Mouse (Mus musculus) limb, embryonic 11.5 days (tissue): ENCODE data around the gene Tmem87b. TPM values are rescaled to one million over a fixed set of nuclear protein-coding genes. Genes with fewer than 3 reads are reported as not detected.

Experiments
- ATAC-seq: fragments of 200-750 bp; cut with Nextera tagmentation; 2 replicates; pipeline ENCODE4 v1.8.0; 2017; ENCODE audit warnings: low read depth; ENCODE audit not compliant: insufficient number of reproducible peaks, low FRiP score, low TSS enrichment
- DNase-seq: peaks from one replicate; pipeline ENCODE4 v3.0.0-alpha.2; 2015; ENCODE audit warnings: low spot score
- H3K27ac ChIP-seq: fragments of 300-500 bp; sonication (generic); replicated peaks from 2 replicates; pipeline ENCODE4 v1.5.1; 2014; ENCODE audit warnings: low read depth, mild to moderate bottlenecking, low read length
- H3K27me3 ChIP-seq: fragments of 300-500 bp; sonication (generic); 2 replicates; pipeline ENCODE4 v1.6.1; 2014; ENCODE audit warnings: mild to moderate bottlenecking, low read length, mixed read lengths; ENCODE audit not compliant: control insufficient read depth, insufficient read depth
- H3K36me3 ChIP-seq: fragments of 300-500 bp; sonication (generic); 2 replicates; pipeline ENCODE4 v1.6.1; 2014; ENCODE audit warnings: mild to moderate bottlenecking, low read length, moderate library complexity, mixed read lengths; ENCODE audit not compliant: control insufficient read depth, insufficient read depth
- H3K4me1 ChIP-seq: fragments of 300-500 bp; sonication (generic); 2 replicates; pipeline ENCODE4 v1.6.1; 2014; ENCODE audit warnings: low read length, mixed read lengths; ENCODE audit not compliant: control insufficient read depth, insufficient read depth
- H3K4me2 ChIP-seq: fragments of 300-500 bp; sonication (generic); 2 replicates; pipeline ENCODE4 v1.6.1; 2014; ENCODE audit warnings: low read depth, mild to moderate bottlenecking, moderate library complexity; ENCODE audit not compliant: severe bottlenecking
- H3K4me3 ChIP-seq: fragments of 300-500 bp; sonication (generic); 2 replicates; pipeline ENCODE4 v1.5.1; 2014; ENCODE audit warnings: low read depth, low read length
- H3K9ac ChIP-seq: fragments of 300-500 bp; sonication (generic); 2 replicates; pipeline ENCODE4 v1.6.1; 2014; ENCODE audit warnings: mild to moderate bottlenecking, low read length
- H3K9me3 ChIP-seq: fragments of 300-500 bp; sonication (generic); 2 replicates; pipeline ENCODE4 v1.6.1; 2016; ENCODE audit warnings: low read length; ENCODE audit not compliant: control insufficient read depth
- WGBS: fragments of 180-500 bp; shearing (Covaris S2); extraction: QIAGEN DNeasy Blood & Tissue Kit; methylation state at CpG from one replicate; pipeline ENCODE4 v1.1.7; 2014; 5-methylcytosine and 5-hydroxymethylcytosine counted together
- polyA plus RNA-seq: library from polyadenylated mRNA; unstranded; fragments of >200 nt; fragmentation: Nextera tagmentation; extraction: Ambion mirVana; gene quantifications from 2 replicates; pipeline ENCODE4 v1.2.1, GENCODE M21; 2014

Gene Tmem87b
- polyA plus RNA-seq, 1 experiment from 2014 or later, result 25.1 TPM

DNA sequence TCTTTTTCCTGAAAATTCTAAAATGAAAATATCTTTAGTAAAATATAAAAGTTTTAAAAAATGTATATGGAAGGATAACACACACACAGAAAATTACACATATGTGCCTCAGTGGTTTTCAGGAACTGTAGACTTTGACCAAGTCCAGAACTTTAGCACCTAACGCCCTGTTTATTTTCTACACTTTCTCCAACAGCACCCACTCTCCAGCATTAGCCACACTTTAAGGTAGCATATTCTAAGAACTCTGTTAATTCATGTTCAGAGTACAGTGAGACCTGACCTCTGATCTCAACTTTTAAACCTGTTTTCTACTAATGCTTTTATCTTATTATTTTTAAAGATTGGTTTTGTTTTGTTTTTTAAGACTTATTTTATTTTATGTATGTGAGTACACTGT, 9.9 kb downstream of the Tmem87b start:
- 100% methylated on average over 1 of the region's 1 CpGs for WGBS
- no peak for DNase-seq
- H3K9me3 ChIP-seq, result no peaks in the 10 kb centered on the region
- no peak overlapping the region for H3K27ac ChIP-seq
- H3K4me3 ChIP-seq, result no peak overlapping the region
- H3K27me3 ChIP-seq, result no peaks in the 10 kb centered on the region
- H3K4me1 ChIP-seq, result no peaks in the 10 kb centered on the region
- no peak overlapping the region for H3K4me2 ChIP-seq
- H3K9ac ChIP-seq, result no peak overlapping the region
- H3K36me3 ChIP-seq, result no peaks in the 10 kb centered on the region; the same call in none of the 2 replicates
- ATAC-seq, result no peak

DNA sequence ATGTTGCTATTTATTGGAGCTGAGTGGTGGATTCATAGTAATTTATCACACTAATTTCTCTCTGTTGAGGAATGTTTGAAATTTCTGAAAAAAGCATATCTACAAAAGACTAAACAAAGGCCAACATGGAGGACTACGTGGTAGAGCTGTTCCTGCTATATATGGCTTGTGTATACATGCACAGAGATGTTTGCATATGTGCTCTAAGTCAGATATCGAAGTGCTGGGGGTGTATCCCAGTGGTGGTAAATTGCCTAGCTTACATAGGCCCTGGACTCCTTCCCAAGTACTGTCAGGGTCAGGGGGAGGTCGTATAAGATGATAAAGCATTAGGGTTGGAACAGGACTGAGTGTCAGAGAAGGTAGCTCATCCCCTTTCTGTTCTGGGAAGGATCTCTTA, 14.7 kb downstream of the Tmem87b start:
- Histone ChIP-seq H3K4me1 (no peaks in the 10 kb centered on the region), H3K27me3 (no peaks in the 10 kb centered on the region), H3K4me3 (no peak overlapping the region), H3K4me2 (no peak overlapping the region), H3K27ac (no peak overlapping the region), H3K36me3 (no peaks in the 10 kb centered on the region; the same call in none of the 2 replicates), H3K9ac (no peak overlapping the region), H3K9me3 (no peaks in the 10 kb centered on the region)
- no peak for ATAC-seq
- no peak for DNase-seq
- 87% methylated on average over 3 of the region's 3 CpGs for WGBS

DNA sequence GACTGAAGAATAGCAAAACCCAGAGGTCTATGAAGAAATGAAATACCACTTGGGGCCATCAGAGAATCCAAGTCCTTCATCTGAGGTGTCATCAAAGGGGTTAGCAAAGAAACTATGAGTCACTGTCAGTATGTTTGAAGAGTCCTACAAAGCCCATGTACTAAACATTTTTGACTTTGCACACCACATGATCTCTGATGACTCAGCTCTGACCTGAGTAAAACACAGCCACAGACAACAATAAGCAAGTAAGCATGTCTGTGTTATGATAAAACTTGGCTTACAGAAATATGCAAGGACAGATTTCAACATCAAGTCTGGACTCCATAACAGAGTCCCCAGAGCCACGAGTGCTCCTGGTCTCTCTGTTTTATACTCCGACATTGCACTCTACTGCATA, 15.1 kb downstream of the Tmem87b start:
- H3K4me2 ChIP-seq, result no peak overlapping the region
- no peak overlapping the region for H3K9ac ChIP-seq
- no peak for ATAC-seq
- H3K9me3 ChIP-seq, result no peaks in the 10 kb centered on the region
- H3K36me3 ChIP-seq, result no peaks in the 10 kb centered on the region; the same call in none of the 2 replicates
- no peaks in the 10 kb centered on the region for H3K27me3 ChIP-seq
- H3K27ac ChIP-seq, result no peak overlapping the region
- no peaks in the 10 kb centered on the region for H3K4me1 ChIP-seq
- H3K4me3 ChIP-seq, result no peak overlapping the region
- WGBS, result 94% methylated on average over 2 of the region's 2 CpGs
- no peak for DNase-seq

DNA sequence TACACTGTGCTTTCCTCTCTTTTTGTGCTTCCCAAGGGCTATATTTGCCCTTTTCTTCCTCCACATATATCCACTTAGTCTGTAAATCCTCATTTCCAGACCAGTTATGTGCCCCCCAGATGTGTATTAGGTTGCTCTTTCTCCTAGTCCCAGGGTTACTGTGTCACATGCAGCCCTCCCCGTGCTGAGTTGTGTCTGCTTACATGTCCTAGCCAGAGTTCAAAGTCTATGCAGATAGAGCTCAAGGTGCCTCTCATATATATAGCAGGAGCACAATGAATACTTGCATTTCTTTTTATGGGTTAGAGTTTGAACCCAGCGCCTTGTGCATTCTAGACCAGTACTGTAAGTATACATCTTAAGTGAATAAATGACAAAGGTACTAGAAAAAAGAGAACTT, 15.5 kb downstream of the Tmem87b start:
- WGBS, result 89% methylated on average over 2 of the region's 2 CpGs
- ATAC-seq, result no peak

DNA sequence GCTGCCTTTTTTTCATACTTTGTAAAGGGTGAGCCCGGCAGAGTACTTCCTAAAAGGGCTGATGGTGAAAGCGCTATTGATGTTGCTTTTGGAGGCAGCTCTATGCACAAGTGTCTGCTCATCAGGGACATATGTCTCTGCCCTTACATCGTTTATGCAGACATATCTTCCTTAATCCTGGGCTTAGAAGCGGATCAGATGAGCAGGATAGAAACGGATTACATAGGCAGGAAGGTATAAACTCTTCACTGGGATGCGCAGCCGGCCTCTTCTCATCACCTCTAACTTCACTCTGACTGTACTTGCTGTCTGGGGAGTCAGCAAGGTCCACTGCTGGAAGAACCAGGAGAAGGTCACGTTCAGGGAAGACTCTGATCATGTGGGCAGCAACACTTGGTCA, 19.6 kb downstream of the Tmem87b start:
- Histone ChIP-seq H3K9me3 (no peaks in the 10 kb centered on the region), H3K27ac (no peak overlapping the region), H3K4me1 (no peaks in the 10 kb centered on the region), H3K27me3 (no peaks in the 10 kb centered on the region), H3K4me2 (no peak overlapping the region), H3K36me3 (peaks cover 2% of the 10 kb centered on the region), H3K4me3 (no peak overlapping the region), H3K9ac (no peak overlapping the region)
- DNase-seq (no peak), ATAC-seq (no peak)
- 93% methylated on average over 8 of the region's 8 CpGs for WGBS

More for the DNA sequence above, 15.5 kb downstream of the Tmem87b start:
- Histone ChIP-seq H3K36me3 (no peaks in the 10 kb centered on the region; the same call in none of the 2 replicates), H3K4me1 (no peaks in the 10 kb centered on the region), H3K27ac (no peak overlapping the region), H3K9me3 (no peaks in the 10 kb centered on the region), H3K4me3 (no peak overlapping the region), H3K9ac (no peak overlapping the region), H3K4me2 (no peak overlapping the region), H3K27me3 (no peaks in the 10 kb centered on the region)
- DNase-seq, result no peak

DNA sequence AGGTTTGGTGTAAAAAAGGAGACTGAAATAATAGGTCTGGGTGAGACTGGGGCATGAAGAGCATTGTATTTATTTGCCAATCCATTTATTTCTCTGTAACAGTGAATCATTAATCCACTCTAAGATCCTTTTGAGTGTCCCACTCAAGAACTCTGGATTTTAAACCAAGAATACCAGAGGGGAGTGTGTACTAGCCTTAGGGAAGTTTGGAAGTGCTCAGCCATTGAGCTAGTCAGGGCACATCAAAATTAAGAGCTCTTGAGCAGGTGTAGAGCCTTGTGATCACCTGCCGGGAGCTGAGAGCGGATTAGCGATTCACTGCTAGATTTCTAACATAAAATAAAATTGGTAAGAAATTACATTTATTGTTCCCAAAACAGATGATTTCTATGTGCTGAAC, 20.7 kb downstream of the Tmem87b start:
- DNase-seq, result no peak
- H3K36me3 ChIP-seq, result peaks cover 2% of the 10 kb centered on the region; the same call in 1 of the 2 replicates

DNA sequence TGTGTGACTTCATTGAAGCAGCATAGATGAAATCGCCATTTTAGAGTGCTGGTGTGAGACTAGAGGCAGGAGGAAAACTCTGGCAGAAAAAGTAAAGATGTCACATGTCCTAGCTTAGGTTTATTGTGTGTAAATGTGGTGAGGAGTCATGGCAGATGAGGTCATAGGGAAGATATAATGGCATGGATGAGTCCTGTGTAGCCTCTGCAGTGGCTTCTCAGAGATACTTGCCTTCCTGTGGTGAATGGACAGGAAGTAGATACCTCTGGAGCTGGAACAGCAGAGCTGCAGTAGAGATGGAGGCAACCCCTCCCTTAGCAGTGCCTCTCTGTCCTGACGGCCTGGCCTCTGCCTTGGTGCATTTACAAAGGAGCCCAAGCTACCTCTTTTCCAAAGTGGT, 21.6 kb downstream of the Tmem87b start:
- no peak for DNase-seq
- Histone ChIP-seq H3K9ac (no peak overlapping the region), H3K9me3 (no peaks in the 10 kb centered on the region), H3K4me1 (no peaks in the 10 kb centered on the region), H3K27ac (no peak overlapping the region), H3K4me2 (no peak overlapping the region), H3K36me3 (peaks cover 2% of the 10 kb centered on the region; the same call in 1 of the 2 replicates), H3K27me3 (no peaks in the 10 kb centered on the region), H3K4me3 (no peak overlapping the region)
- 83% methylated on average over 2 of the region's 2 CpGs for WGBS
- no peak for ATAC-seq

More for the DNA sequence above, 20.7 kb downstream of the Tmem87b start:
- Histone ChIP-seq H3K27me3 (no peaks in the 10 kb centered on the region), H3K4me3 (no peak overlapping the region), H3K27ac (no peak overlapping the region), H3K9me3 (no peaks in the 10 kb centered on the region), H3K4me2 (no peak overlapping the region), H3K4me1 (no peaks in the 10 kb centered on the region), H3K9ac (no peak overlapping the region)
- no peak for ATAC-seq
- 90% methylated on average over 3 of the region's 3 CpGs for WGBS

DNA sequence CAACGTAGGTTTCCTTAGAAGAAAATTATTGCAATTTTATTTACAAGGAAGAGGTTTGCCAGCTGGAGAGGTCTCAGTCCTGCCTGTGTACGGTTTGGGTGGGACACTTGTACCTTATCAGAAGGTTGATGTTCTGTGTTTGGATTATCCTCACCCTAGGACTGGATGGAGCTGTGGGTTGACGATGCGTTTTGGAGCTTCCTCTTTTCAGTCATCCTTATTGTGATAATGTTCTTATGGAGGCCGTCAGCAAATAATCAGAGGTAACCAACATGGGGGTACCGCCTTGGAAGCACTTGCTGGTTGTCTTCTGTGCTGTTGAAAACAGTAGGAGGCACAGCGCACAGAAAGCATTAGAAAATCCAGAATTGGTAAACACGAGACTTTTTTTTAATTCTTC, 24.5 kb downstream of the Tmem87b start:
- H3K4me1 ChIP-seq, result no peaks in the 10 kb centered on the region
- DNase-seq (no peak), ATAC-seq (no peak)
- H3K4me2 ChIP-seq, result no peak overlapping the region
- H3K4me3 ChIP-seq, result no peak overlapping the region
- H3K9me3 ChIP-seq, result no peaks in the 10 kb centered on the region
- H3K36me3 ChIP-seq, result peaks cover 7% of the 10 kb centered on the region
- WGBS, result 92% methylated on average over 8 of the region's 8 CpGs
- H3K27ac ChIP-seq, result no peak overlapping the region
- H3K9ac ChIP-seq, result no peak overlapping the region
- H3K27me3 ChIP-seq, result no peaks in the 10 kb centered on the region

DNA sequence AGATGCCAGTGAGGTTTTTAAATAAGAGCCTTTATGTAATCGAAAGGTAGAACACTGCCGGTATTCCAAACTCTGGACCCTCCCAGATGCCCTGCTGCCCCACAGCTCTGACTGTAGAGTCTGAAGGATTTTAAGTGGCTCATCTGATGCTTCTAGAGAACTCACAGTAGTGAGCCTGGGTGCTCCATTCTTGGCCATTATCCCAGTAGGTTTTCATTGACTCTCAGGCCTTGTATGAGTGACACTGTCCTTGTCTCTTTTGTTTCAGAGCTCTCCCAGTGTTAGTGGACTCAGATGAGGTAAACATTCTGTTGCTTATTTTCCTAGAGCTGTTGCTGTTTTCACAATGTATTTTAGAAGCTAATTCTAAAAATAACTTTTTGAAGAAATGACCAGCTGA, 32.1 kb downstream of the Tmem87b start:
- Histone ChIP-seq H3K9me3 (no peaks in the 10 kb centered on the region), H3K36me3 (peaks cover 8% of the 10 kb centered on the region)
- ATAC-seq, result no peak

More for the DNA sequence above, 32.1 kb downstream of the Tmem87b start:
- Histone ChIP-seq H3K9ac (no peak overlapping the region), H3K27ac (no peak overlapping the region), H3K27me3 (no peaks in the 10 kb centered on the region), H3K4me1 (no peaks in the 10 kb centered on the region), H3K4me2 (no peak overlapping the region), H3K4me3 (no peak overlapping the region)
- 91% methylated on average over 2 of the region's 2 CpGs for WGBS
- no peak for DNase-seq
